Mouse (Mus musculus): ENCODE results near the gene Dlk1.

Gene Dlk1

GRCm38 (mm10) chr12:109452592-109452991 lies at the start of gene Dlk1:
Gene Dlk1 (plus strand): TSS chr12:109452823.
- no peak for DNase-seq

- no peak for DNase-seq
Measured at GRCm38 (mm10) chr12:109402943-109403342, 49.7 kb upstream of the Dlk1 start.

- DNase-seq, result no peak
Measured at GRCm38 (mm10) chr12:109403752-109404151, 48.9 kb upstream of the Dlk1 start.

DNA sequence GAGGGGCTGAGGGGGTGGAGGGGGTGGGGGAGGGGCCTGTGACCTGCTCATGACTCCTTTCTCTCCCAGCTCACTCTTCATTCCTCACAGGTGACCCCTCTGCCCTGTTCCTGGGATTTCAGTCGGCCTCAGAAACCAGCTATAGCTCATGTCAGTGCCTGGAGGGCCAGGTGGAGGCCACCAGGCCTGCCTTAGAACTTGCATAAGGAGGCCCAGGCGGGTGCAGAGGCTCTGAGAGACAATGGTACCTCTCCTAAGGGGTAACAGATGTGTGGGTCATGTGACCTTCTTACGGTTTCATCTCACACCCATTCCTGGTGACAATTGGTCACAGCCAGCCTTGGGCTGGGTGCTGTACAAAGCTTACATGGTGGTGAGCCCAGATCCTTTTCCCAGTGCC lies 46.6 kb upstream of the Dlk1 start:
- DNase-seq, result no peak

GRCm38 (mm10) chr12:109410723-109411122 lies 41.9 kb upstream of the Dlk1 start:
- DNase-seq, result no peak

GRCm38 (mm10) chr12:109411172-109412070 lies 41.2 kb upstream of the Dlk1 start:
- DNase-seq, result no peak

- no peak for DNase-seq
Measured at GRCm38 (mm10) chr12:109412071-109412440, 40.6 kb upstream of the Dlk1 start.

- DNase-seq, result no peak
Measured at GRCm38 (mm10) chr12:109412675-109413074, 39.9 kb upstream of the Dlk1 start.

DNA sequence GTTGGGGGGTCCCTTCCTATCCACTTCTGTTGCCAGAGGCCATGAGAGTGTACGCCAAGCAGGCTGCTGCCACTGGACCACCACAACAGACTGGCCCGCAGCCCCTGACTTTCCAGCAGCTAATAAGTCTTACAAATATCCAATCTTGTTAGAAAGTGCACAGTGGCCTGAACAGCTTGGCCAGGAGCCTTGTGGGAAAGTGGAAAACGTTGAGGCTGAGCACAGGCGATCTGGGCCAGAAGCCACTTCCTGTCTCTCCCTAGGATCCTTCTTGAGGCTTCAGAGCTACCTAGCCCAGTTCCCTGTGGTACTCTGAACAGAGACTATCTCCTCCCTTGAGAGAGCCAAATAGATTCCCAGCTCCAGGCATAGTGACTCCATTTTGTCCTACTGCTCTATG lies 39.3 kb upstream of the Dlk1 start:
- no peak for DNase-seq

DNA sequence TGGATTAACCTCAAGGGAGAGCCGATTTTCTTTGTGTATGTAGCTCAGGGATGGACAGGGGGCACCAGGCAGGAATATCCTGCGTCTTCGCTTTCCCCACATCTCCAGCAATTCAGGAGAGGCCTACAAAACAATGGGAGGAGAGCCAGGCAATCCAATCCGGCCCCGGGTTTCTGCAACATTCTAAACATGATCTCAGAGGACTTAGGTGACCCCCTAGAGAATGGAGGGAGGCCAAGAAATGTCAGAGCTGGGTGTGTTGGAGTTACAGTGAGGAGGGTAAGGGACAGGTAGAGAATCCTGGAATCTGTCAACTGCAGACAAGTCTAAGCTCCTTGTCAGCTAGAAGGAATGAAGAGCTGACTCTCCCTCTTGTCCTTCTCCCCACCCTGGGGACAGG lies 35.9 kb upstream of the Dlk1 start:
- no peak for DNase-seq

GRCm38 (mm10) chr12:109417476-109418201 lies 35.0 kb upstream of the Dlk1 start:
- DNase-seq, result no peak

GRCm38 (mm10) chr12:109420006-109420405 lies 32.6 kb upstream of the Dlk1 start:
- no peak for DNase-seq

DNA sequence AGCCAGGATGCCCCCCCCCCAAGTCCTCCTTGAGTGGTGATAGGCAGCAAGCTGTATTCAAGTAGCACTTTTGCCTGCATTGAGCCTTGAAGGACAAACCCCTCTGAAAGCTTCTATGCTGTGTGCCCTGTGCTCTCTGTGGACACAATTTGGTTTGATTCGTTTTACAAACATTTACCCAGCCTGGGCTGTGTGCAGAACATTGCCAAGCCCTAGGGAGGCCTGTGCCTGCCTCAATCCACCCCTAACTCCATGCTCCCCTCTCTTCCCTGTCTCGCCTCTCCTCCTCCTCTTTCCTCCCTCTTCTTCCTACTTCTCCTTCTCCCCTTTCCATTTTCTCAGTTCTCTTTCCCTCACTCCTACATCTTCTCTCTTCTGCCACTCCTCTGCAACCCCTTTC lies 29.5 kb upstream of the Dlk1 start:
- DNase-seq, result no peak

DNA sequence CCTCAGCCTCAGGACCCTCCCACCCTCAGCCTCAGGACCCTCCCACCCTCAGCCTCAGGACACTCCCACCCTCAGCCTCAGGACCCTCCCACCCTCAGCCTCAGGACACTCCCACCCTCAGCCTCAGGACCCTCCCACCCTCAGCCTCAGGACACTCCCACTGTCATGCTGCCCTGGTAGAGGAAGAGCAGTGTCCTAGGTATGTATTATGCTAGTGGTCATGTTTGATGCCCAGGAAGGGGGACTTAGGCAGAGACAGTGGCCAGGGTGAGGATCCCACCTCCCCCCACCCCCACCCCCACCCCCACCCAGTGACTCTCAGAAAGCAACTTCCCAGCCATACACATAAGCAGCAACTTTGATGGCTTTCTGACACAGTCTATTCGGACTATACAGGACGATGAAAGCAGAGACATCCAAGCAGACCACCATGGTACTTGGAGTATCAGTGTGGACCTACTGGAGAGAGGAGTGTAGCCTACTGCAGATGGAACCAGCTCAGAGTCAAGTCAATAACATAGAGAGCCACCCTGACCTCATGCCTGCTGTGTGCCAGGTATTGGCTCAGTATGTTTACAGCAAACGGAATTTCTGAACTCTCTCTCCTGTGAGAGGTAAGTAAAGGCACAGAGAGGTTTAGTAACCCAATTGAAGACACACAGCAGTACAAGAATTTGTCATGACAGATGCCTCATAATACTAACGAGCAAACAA lies 28.8 kb upstream of the Dlk1 start:
- DNase-seq, result no peak

- no peak for DNase-seq
Measured at GRCm38 (mm10) chr12:109424753-109425332, 27.8 kb upstream of the Dlk1 start.

DNA sequence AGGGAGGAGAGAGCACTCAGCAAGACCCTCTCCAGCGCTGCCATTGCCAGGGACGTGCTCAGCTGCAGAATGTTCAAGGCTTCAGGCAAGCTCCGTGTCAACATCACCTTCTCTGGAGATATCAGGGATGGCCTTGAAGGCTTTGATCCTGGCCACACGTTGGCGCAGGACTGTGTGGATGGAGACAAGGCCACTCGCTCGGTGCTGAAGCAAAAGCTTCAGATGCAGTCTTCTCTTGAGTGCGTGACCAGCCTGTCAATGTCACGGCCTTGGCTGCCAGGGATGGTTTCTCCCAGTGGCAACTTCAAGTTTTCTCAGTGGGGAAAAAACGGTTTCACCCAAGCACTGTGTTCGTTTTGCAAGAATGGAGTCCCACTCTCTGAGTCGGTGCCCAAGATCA lies 26.6 kb upstream of the Dlk1 start:
- DNase-seq, result no peak

GRCm38 (mm10) chr12:109432475-109433130 lies 20.0 kb upstream of the Dlk1 start:
- no peak for DNase-seq

DNA sequence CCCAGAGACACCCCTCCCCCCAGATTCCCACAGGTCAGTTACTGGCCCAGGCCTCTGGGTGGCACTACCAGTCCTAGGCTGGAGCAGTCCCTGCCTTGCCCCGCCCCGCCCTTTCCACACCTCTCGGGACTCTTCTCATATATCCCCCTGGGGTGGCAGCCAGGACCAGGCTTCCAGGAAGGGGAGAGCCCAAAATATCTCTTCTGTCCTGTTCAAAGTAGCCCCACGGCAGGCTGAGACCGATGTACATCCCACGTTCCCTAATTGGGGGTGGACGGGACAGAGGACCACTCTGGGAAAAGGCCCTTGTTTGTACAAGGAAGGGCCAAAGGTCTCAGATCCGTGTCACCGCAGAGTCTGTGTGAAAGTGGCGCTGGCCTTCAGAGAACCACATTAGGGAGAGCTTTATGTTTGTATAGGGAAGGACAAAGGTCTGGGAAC lies 16.2 kb upstream of the Dlk1 start:
- no peak for DNase-seq

GRCm38 (mm10) chr12:109436852-109437251 lies 15.8 kb upstream of the Dlk1 start:
- no peak for DNase-seq

DNA sequence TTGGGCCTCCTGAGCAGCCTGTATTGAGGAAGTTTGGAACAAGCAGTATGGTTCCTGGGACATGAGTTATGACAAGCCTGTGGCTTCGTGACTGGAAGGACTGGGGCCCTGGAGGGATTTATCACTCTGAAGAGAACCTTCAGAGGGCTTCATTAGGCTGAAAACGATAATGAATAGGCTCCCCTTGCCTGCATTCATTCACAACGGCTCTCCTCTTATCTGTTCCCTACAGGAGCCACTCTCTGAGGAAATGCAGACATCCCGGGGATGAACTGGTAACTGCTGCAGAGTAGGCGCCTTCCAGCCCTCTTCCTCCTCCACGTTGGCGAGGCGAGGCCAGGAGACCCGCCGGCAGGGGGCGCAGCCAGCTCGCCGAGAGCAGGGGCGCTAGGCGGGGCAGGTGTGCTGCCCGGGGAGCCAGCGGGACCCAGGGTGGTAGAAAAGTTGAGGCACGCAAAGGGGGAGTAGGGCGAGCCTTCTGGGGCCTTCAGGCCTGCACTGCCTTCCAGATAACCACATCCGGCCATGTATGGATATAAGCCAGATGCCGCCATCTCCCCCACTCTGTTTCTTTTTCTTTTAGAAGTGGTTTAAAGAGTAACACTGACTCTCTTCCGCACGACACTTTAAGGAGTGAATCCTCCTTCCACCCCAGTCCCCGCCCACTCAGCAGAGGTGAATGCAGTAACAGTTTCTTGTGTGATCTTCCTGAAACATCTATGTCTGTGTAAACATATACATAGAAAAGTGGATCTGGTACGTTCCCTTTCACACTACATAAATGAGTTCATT lies 14.9 kb upstream of the Dlk1 start:
- DNase-seq, result peak; percentile 24

DNA sequence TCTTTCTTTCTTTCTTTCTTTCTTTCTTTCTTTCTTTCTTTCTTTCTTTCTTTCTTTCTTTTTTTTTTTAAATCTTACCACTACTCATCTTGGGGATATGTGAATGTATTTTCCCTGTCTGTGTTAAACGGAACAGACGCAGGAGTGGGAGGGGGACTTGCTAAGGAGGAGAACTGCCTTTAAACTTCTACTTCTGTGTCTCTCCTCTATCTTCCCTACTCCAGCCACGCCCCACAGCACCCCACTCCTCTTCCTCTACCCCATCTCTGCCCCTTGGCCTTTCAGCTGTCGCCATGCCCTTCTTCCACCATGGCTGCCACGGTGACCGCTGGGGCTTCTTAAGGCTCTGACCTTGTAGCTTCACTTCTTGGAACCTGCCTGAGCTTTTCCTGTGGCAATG lies 14.2 kb upstream of the Dlk1 start:
- no peak for DNase-seq

DNA sequence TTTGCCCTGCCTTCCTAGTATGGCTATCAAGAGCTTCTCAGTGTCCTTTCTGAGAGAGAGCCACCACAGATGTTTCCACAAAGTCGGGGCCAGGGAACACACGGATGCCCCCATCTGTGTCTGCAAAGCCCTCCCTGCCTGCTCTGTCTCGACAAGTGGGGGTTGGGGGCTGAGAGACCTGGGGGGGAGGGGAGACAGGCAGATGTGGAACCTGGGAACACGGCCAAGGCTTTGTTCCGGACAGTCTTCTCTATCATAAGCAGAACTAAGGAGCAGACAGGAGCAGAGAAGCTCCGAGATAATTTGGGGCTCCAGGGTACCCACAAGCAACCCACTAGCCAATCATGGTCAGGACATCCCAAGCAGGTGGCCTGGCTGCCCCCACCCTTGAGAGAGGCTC lies 12.6 kb upstream of the Dlk1 start:
- no peak for DNase-seq
